Mouse (Mus musculus) spleen, embryonic (tissue): ENCODE measurements around the gene Ttc9c.

Source experiments
- CTCF ChIA-PET: fragments of 350-600 bp; sonication (Branson Sonifier 250); formaldehyde crosslinking; loops from one replicate; lab custom pipeline; 2022; lab: Charles Lee

Gene Ttc9c

GRCm38 (mm10) chr19:8831262-8831661, 12.1 kb upstream of the Ttc9c start:
- CTCF ChIA-PET = interaction anchor here (0.5 to 1.2 kb wide), 3 partner anchors 28 to 123 kb away, joined by 3 to 8 read pairs (median 3); no protein-coding TSS in a partner anchor

GRCm38 (mm10) chr19:8830664-8831063, 11.5 kb upstream of the Ttc9c start:
- CTCF ChIA-PET = interaction anchor here (0.5 to 1.2 kb wide), 2 partner anchors 28 to 40 kb away, joined by 3 read pairs; no protein-coding TSS in a partner anchor

DNA sequence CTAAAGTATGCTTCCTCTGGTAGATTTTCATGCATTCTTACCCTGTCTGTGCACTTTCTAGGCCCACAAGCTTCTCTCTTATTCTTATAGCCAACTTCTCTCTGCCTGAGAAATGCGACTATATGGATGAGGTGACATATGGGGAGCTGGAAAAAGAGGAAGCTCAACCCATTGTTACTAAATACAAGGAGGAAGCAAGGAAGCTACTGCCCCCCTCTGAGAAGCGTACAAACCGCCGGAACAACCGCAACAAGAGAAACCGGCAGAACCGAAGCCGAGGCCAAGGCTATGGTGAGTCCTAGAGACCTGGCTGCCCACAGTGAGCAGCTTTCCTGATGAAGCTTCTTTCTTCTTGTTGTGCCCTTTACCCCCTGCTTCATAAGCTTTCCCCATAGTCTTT, 10.5 kb upstream of the Ttc9c start, which contains the start of gene AC129217.1:
AC129217.1 (plus strand) TSS at position 114 of the 400 bp plus-strand sequence.
- CTCF ChIA-PET = interaction anchor here (0.8 kb wide), 1 partner anchor 9 kb away, joined by 4 read pairs; no protein-coding TSS in a partner anchor

DNA sequence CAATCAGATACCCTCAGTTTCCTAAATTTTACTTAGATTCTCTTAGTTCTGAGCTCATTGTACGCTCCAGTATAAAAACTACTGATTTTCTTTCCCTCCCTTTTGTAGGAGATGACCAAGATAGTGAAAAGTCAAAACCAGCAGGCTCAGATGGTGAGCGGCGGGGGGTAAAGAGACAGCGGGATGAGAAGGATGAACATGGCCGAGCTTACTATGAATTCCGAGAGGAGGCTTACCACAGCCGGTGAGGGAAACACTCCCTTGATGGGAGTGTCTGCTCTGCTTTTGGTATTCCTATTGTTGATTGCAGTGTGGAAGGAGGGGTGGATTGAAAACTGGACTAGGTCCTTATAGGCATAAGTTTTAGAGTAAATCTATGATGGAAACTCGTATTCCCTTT, 3.6 kb upstream of the Ttc9c start:
- CTCF ChIA-PET = interaction anchor here (0.6 kb wide), 1 partner anchor 71 kb away, joined by 24 read pairs; no protein-coding TSS in a partner anchor

DNA sequence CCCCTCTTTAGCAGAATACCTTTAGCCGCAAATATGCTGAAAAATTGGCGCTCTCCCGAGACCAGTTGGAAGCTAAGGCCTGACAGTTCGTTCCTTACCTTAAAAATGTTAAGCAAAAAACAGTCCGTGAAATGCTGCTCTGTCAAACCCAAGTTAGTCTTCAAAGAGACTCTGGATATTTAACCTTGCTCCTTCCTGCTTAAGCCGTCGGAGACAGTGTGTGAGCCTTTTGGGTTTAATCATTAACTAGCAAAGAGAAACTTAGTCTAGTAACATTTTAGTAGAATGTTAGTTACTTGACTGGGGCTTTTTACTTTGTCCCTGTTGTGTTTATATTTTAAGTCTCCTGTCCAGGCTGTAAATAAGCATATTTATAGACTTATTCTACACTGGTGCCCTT, 2.0 kb upstream of the Ttc9c start:
- CTCF ChIA-PET = interaction anchor here (0.6 to 2.1 kb wide), 6 partner anchors 8 to 41 kb away, joined by 3 to 11 read pairs (median 4); partner anchors contain the start of gene AC129217.1

- CTCF ChIA-PET = interaction anchor here (0.9 to 2.1 kb wide), 5 partner anchors 9 to 28 kb away, joined by 3 to 11 read pairs (median 4); partner anchors contain the start of gene AC129217.1
Observed at GRCm38 (mm10) chr19:8820424-8820956, 1.4 kb upstream of the Ttc9c start.

GRCm38 (mm10) chr19:8819596-8820423, 677 bp upstream of the Ttc9c start, which contains the start of gene Hnrnpul2:
TSS of gene Hnrnpul2 (plus strand) at chr19:8820010.
- CTCF ChIA-PET = interaction anchor here (1.3 to 2.1 kb wide), 3 partner anchors 13 to 27 kb away, joined by 3 to 11 read pairs (median 3); partner anchors contain the start of gene Polr2g

GRCm38 (mm10) chr19:8818301-8818798, 783 bp downstream of the Ttc9c start:
- CTCF ChIA-PET = interaction anchor here (1.3 kb wide), 1 partner anchor 20 kb away, joined by 3 read pairs; the partner anchor contains the start of gene Polr2g

- CTCF ChIA-PET = no interaction called here
Observed at GRCm38 (mm10) chr19:8817001-8817400, 2.1 kb downstream of the Ttc9c start.

DNA sequence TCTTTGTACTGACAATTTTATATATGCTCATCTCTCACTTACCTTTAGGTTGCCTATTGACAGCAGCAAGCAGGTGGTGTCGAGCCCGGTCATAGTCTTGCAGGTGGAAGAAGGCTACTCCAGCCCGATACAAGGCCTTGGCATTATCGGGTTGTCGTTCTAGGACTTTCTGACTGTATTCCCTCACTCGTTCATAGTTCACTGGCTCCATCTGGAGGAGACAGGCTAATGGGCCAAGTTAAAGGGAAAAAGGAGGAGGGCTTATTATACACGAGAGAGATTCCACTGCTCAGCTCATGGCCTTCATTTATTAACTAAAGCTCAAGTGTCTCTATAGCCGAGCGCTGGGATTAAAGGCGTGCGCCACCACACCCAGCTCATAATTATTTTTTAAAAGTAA, 3.3 kb downstream of the Ttc9c start:
- CTCF ChIA-PET = no interaction called here

DNA sequence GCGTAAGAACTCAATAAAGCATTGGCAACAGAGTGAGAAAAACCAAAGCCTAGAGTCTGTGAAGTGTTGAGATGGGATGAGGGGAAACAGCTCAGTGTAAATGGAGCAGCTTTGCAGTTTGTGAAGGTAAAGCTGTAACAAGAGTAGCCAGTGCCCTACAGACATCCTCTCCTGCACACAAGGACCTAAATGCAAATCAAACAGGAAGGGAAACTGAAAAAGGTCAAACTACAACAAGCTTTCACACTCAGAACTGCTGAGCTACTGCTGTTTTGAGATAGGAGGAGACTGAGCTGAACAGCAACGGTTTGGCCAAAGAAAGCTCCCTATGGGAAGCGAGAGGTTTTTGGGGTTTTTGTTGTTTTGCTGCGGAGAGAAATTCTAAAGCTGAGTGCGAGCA, 12.3 kb downstream of the Ttc9c start:
- CTCF ChIA-PET = interaction anchor here (0.6 to 1.5 kb wide), 2 partner anchors 8 to 13 kb away, joined by 3 to 11 read pairs; partner anchors contain the start of genes Hnrnpul2, Polr2g and Ttc9c

DNA sequence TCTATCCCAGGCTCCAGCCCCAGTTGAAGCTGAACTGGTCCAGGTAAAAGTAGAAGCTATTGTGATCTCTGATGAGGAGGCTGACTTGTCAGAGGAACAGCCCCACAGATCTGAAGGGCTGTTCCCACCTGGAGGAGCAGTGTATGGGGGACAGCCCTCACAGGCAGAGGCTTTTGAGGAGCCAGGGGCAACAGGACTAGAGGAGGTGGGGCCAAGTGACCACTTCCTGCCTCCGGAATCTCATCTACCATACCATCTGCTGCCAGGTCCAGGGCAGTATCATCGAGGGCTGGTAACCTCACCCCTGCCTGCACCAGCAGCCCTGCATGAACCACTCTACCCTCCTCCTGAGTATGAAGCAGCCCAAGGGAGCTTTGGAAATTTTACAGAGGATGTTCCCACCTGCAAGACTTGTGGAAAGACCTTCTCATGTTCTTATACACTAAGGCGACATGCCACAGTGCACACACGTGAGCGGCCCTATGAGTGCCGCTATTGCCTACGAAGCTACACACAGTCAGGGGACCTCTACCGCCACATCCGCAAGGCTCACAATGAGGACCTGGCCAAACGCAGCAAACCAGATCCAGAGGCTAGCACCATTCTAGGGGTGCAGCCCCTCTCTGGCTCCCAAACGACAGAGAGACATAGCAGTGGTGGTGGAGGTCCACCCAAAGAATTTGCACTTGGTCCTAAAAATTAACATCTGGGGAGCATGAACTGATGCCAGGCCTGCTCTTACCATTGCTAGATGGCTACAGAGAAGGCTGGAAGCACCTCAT, 15.1 kb downstream of the Ttc9c start:
- CTCF ChIA-PET = interaction anchor here (1.3 kb wide), 1 partner anchor 26 kb away, joined by 3 read pairs; no protein-coding TSS in a partner anchor

DNA sequence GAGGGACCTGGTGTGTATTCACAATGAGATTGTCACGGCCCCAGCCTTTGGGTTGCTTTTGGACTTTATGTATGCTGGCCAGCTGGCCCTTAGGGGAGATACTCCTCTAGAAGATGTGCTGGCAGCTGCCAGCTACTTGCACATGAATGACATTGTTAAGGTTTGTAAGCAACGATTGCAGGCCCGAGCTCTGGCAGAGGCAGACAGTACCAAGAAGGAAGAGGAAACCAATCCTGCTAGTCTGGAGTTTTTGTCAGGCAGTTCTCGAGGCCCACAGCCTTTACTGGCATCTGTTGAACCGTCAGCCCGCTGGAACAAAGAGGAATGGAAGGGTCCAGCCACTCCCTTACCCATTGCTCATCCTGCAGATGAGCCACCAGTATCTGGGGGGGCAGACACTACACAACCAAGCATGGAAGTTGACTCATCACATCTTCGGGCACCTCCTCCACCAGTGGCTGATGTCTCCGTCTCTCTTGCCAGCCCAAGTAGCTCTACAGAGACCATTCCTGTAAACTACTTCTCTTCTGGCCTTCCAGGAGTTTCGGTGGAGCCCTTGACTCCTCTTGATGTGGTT, 15.8 kb downstream of the Ttc9c start:
- CTCF ChIA-PET = interaction anchor here (1.3 kb wide), 1 partner anchor 27 kb away, joined by 3 read pairs; no protein-coding TSS in a partner anchor

DNA sequence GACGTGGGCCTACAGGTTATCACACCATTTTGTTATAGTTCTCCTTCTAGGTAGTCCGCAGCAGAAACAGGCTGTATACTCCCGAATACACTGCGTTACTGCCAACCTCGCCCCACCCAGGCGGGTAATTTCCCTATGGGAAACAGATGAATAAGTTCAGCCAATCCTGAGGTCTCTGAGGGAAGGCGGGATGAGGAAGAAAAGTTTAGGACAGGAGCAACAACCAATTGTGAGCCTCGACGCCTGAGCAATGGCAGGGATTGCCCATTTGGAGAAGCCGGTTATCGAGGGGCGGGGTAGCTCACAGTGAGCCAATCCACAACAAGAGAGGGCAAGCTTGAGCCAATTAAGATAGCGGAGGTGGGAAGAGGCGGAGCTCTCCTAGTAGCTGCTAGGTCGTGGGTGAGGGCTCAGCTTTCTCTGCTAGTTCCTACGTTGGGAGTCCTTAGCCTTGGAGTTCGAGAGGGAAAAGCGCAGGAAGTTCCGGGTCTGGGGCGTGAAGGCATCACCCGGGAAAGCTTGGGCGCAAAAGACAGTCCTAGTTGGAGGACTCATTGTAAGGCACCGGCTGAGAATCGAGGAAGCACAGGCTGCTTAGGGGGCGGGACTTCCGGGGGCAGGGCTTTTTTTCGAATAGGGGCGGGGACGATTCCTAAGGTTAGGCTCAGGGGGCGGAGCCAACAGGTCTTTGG, 16.9 kb downstream of the Ttc9c start, which contains the start of gene Zbtb3:
Zbtb3 (plus strand) TSS at position 426 of the 692 bp plus-strand sequence.
- CTCF ChIA-PET = interaction anchor here (0.5 to 1.3 kb wide), 4 partner anchors 14 to 119 kb away, joined by 3 to 5 read pairs (median 4); no protein-coding TSS in a partner anchor

DNA sequence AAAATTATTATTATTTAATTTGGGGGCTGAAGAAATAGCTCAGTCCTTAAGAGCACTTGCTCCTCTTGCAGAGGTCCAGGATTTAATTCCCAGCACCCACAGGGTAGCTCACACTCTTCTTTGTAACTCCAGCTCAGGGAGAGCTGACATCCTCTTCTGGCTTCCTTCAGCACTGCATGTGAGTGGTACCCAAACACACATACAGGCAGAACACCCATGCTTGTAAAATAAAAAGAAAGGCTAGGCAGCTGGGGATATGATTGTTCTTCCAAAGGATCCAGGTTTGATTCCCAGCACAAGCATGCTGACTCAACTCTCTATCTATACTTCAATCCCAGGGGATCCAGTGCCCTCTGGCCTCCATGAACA, 20.2 kb downstream of the Ttc9c start:
- CTCF ChIA-PET = interaction anchor here (0.6 to 0.8 kb wide), 2 partner anchors 8 to 20 kb away, joined by 3 read pairs; partner anchors contain the start of gene Ttc9c

GRCm38 (mm10) chr19:8798264-8798946, 20.7 kb downstream of the Ttc9c start, which contains the start of gene Polr2g:
TSS of gene Polr2g (minus strand) at chr19:8798577.
- CTCF ChIA-PET = interaction anchor here (0.6 to 1.3 kb wide), 4 partner anchors 9 to 22 kb away, joined by 3 to 4 read pairs (median 3); partner anchors contain the start of gene Ttc9c

- CTCF ChIA-PET = interaction anchor here (0.6 kb wide), 2 partner anchors 43 to 59 kb away, joined by 3 read pairs; no protein-coding TSS in a partner anchor
Observed at GRCm38 (mm10) chr19:8790171-8790570, 29.0 kb downstream of the Ttc9c start.

GRCm38 (mm10) chr19:8789171-8789570, 30.0 kb downstream of the Ttc9c start:
- CTCF ChIA-PET = interaction anchor here (0.6 kb wide), 1 partner anchor 21 kb away, joined by 16 read pairs; no protein-coding TSS in a partner anchor
